Mouse (Mus musculus) duodenum, adult 2 months (tissue): ENCODE data around the gene Adam23. TPM values are rescaled to one million over a fixed set of nuclear protein-coding genes. Genes with fewer than 3 reads are reported as not detected.

Source experiments
- polyA plus RNA-seq: library from polyadenylated mRNA; depleted of rRNA; stranded (reverse); fragments of >200 nt; gene quantifications from 2 replicates; pipeline ENCODE4 v1.2.3, GENCODE M21; 2012; ENCODE audit warnings: low replicate concordance; rRNA removed

The Adam23 gene
- polyA plus RNA-seq, result 0.51 and 0.66 TPM in 2 replicates

GRCm38 (mm10) chr1:63445656-63446046 is at the start of gene Adam23:
Adam23 (plus strand) TSS chr1:63445891.

GRCm38 (mm10) chr1:63615668-63616067 is 170.0 kb downstream of the Adam23 start, which contains the start of gene Gm39653:
Gm39653 (plus strand) TSS chr1:63615968.

Other genes starting within 250 kb of the Adam23 start
- gene Gpr1, start 231.3 kb upstream of the Adam23 start, polyA plus RNA-seq, result not detected in 2 replicates
- gene Zdbf2, start 172.6 kb upstream of the Adam23 start, polyA plus RNA-seq, result not detected in 2 replicates
- gene Gm39653, start 170.1 kb downstream of the Adam23 start, polyA plus RNA-seq, result not detected in 2 replicates
- gene Dytn, start 241.0 kb downstream of the Adam23 start, polyA plus RNA-seq, result not detected in 2 replicates